Mouse (Mus musculus) lung, postnatal 4 days (tissue): ENCODE results near the gene Uox.
A peak's percentile ranks its signal among the peaks of the same experiment; 100 is the strongest.

Experiments
- DNase-seq, 2 experiments: peaks; one replicate each; pipeline ENCODE4 v3.0.0; 2021

Gene Uox

DNA sequence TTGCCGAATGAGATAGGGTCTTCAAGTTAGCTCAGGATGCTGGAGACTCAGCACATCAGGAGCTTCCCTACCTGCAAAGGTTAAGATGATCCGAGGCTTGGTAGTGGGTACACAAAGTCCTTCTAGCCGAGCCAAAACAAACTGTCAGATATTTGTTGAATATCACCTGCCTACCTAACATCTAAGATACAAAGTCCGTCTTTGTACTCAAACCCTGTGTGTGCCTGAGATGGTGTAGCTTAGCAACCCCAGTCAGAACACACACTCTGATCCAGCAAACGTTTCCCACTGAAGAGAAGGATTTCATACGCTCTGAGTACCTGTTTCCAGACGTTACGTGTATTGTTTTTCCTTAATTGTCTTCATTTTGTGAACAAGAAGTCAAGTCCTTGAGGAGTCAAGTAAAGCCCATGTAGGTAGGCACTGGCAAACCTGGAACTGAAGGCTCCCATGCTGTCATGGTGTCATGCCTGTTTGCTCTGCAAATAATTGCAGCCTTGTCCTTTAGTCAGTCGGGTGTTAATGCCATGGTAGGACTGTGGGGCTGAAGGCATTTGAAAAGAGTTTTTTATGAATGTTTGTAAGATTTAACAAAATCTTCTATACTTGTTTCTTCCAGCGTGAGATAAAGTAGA lies at the start of gene Uox:
Uox (plus strand) TSS at position 279 of the 635 bp plus-strand sequence.
- no peak for DNase-seq

DNA sequence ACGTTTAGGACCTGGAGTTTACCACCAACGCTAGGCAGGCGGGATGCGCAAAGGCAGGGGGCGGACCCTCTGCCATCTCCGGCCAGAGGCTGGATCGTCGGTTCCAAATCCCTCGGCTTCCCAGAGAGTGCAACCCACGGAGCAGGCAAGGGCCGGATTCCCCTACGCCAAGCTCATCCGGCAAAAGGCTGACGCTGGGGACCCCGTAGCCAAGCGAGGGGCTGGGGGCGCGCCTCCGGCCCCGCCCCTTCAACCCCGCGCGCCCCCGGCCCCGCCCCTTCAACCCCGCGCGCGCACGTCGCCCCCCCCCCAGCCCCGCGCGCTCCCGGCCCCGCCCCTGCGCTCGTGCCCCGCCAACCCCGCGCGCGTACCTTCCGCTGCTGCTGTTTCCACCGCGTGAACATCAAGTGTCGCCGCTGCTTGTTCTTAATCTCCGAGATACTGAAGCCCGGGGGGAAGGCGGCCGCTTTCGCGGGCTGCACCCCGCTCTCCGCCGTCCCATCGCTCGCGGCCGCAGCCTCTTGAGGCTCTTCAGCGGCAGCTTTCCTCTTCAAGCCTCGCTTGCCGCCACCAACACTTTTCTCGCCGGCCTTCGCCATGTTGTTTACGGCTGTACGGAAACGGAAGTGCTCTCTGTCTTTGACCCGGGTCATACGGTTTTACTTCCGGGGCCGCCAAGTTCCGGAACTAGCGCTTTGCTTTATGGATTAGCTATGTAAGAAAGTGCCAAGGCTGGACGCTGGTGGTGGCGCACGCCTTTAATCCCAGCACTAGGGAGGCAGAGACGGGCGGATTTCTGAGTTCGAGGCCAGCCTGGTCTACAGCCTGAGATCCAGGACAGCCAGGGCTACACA lies 49.2 kb upstream of the Uox start, which contains the start of gene Rpf1:
Rpf1 (minus strand) TSS at position 632 of the 854 bp plus-strand sequence.
- peak; percentile 91 to 93 for DNase-seq

DNA sequence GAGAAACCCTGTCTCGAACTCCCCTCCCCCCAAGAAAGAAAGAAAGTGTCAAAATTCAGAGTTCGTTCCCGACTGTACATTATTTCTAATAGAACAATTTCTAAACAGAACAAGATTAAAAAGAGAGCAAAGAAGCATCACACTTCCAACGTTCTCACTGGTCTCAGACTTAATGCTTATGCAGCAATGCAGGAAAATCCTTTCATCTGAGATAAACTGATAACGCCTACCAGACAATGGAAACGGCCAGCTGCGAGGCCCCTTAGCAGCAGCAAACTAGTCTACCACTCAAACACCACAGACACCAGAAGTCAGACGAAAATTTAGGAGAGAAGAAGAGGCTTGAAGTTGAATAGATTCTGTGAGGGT lies 48.6 kb upstream of the Uox start:
- DNase-seq, result no peak

DNA sequence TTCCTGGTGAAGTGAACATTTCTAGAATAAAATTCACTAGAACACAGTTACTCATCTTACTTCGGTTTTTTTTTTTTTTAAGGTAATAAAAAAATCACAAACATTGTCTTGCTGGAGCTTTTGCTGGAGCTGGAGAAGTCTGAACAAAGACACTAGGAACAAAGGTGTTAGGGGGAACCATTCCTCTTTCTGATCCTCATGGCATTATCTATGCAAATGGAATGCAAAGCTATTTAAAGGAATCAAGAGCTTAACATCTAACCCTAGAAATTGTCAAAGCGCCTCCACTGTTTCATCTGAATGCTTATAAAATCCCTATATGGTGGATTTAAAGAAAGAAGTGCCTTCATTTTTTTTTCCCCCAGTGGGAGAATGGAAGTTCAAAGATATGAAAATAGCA lies 41.9 kb upstream of the Uox start:
- no peak for DNase-seq

- no peak for DNase-seq
Observed at GRCm38 (mm10) chr3:146534986-146535385, 35.2 kb upstream of the Uox start.

- no peak for DNase-seq
Observed at GRCm38 (mm10) chr3:146540521-146541273, 29.5 kb upstream of the Uox start.

GRCm38 (mm10) chr3:146543632-146544031 lies 26.6 kb upstream of the Uox start:
- no peak for DNase-seq

DNA sequence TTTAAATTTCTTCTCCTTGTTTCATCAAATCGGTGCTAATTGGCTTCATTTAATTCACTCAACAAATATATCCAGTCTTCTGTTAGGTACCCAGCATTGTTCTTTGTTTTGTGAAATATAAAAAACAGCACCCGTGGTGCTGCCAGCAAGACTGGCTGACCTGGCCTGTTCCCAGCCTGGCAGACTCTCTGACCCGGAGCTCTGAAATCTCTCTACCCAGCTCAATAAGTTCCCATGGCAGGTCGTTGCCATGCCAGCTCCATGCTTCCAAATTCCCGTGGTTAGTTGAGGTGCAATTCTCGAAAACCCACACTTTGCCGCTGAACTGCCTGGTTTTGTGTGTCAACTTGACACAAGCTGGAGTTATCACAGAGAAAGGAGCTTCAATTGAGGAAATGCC lies 15.4 kb upstream of the Uox start:
- no peak for DNase-seq

DNA sequence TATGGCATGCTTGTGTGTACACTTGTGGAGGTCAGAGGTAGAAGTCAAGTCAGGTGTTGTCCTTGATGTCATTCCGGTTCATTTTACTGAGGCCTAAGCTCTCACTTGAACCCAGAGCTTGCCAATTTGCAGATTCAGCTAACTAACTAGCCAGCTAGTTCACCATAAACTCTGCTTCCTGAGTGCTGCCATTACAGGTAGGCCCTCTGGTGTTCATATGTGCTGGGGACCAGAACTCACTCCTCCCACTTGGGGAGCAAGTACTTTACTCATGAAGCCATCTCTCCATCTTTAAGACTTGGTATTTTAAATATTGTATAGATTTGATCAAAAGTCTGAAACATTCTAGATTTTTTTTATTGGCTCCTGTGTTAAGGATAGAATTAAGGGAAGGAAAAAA lies 13.7 kb upstream of the Uox start:
- DNase-seq, result no peak

- no peak for DNase-seq
Observed at GRCm38 (mm10) chr3:146557507-146557906, 12.7 kb upstream of the Uox start.

- DNase-seq, result no peak
Observed at GRCm38 (mm10) chr3:146562936-146563335, 7.3 kb upstream of the Uox start.

- peak; percentile 49 to 77 for DNase-seq
Observed at GRCm38 (mm10) chr3:146564268-146565064, 5.8 kb upstream of the Uox start.

DNA sequence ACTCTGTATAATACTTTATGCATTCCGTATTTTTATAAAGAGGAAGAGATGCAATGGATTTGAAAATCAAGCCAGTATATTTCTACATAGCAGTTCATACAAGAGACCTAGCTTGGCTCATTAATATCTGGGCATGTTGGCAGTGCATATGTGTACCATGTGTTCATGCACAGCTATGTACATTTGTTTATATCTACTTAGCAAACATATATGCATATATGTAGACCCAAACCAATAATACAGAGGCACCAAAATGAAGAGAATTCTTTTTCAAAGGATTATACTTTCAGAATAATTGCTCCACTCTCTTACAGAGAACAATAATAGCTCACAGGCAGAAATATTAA lies 5.2 kb upstream of the Uox start:
- DNase-seq, result no peak

- DNase-seq, result no peak
Observed at GRCm38 (mm10) chr3:146567366-146567765, 2.9 kb upstream of the Uox start.

DNA sequence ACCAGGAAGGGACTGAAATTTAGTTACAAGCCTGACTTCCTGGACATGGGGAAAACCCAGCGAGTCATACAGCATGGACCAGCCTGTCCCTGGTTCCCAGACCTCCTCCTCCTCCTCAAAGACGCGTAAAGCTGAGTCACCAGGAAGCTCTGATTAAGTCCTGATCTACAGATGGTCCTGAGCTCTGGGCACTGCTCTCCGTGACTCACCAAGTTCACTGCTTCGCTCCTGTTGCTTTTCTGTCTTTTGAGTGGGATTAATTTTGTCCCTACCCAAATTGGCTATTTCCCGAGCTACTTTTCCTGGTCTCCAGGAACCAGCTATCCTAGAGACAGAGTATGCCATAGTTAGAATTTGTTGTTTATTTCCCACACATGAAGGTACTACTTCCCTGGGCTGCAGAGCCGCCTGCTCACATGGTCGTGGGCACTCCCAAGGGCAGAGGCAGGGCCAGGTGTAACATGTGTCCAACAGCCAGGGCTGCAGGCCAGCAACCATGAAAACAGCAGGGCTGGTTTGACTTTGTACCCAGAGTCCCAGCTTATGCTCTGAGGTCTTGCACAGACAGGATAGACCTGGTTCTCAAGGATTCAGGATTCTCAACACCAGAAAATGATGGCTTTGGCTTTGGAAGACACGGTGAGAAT lies 2.2 kb upstream of the Uox start:
- DNase-seq, result no peak

DNA sequence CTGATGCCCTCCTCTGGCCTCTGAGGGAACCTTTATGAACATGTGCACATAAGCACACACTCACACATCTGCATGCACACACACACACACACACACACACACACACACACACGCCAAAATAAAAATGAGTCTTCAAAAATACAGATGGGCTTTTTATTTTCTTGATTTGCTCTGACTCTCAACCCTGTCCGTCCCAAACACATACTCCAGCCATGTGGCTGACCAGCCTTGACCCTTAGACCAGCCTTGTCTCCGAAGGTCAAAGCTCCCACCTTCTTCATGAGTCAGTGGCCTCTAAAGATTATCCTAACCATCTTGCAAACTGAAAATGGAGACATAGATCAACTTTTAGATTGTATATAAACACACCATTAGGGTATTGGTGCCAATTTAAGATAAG lies 632 bp upstream of the Uox start:
- no peak for DNase-seq

GRCm38 (mm10) chr3:146570939-146571338 lies 713 bp downstream of the Uox start:
- DNase-seq, result no peak

- no peak for DNase-seq
Observed at GRCm38 (mm10) chr3:146571341-146571740, 1.1 kb downstream of the Uox start.

- DNase-seq, result no peak
Observed at GRCm38 (mm10) chr3:146577591-146577990, 7.4 kb downstream of the Uox start.

- no peak for DNase-seq
Observed at GRCm38 (mm10) chr3:146580039-146580729, 10.0 kb downstream of the Uox start.

DNA sequence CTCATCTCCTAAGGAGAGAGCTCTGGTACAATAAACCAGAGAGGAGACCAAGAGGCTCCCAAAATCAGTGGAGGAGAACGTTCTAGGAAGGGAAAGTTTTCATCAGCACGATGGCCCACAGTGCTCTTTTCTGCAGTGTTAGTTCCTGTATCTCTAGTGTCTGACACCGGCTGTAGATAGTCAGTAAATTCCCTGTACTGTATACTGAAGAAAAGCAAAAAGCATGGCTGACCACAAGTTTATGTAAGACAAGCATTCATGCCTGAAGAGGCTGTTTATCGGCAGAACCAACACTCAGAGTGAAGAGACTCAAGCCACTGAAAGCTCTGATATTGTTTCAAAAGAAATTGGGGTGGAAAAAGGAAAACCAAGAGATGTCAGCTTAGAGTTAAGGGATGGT lies 13.3 kb downstream of the Uox start:
- no peak for DNase-seq

DNA sequence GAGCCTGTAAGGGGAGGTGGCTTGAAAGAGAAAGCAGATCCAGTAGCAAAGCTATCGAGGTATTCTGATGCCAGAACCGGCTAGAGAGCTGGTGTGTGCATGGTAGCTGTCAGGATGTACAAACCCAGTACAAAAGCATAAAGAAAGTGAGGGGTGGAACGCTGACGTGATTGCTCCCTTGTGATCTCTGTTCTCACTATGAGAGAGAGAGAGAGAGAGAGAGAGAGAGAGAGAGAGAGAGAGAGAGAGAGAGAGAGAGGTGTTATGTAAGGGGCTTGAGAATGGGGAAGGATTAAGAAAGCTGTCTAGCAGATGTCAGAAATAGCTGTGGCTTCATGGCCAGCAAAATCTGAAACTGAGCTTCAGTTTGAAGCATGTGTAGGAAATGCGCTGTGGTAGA lies 13.7 kb downstream of the Uox start:
- DNase-seq, result no peak
